ENCODE assay signal across 8 mouse cellular contexts in genomic region chr7:24817502-24817901, GRCm38 (mm10). TPM values are rescaled to one million over a fixed set of nuclear protein-coding genes. Genes with fewer than 3 reads are reported as not detected.
A peak's percentile ranks its signal among the peaks of the same experiment; 100 is the strongest.
DNase-seq lines count a peak whose midpoint lies in the region; ATAC-seq lines count a peak whose summit lies in the region.

No protein-coding gene starts in this region.

- no peaks in the 10 kb centered on the region for H3K36me3 ChIP-seq in neural tube, embryonic 15.5 days
- H3K36me3 ChIP-seq in kidney, embryonic 14.5 days (ENCODE audit: control insufficient read depth, insufficient read depth, low read length) = no peaks in the 10 kb centered on the region
- H3K36me3 ChIP-seq in neural tube, embryonic 13.5 days = no peaks in the 10 kb centered on the region

- intact Hi-C loops in gastrocnemius, postnatal 14 days (cut with DNase I; ENCODE audit: low total_unique reads) = no loop called here

- no peak overlapping the region for H3K9ac ChIP-seq in neural tube, embryonic 15.5 days (replicated peaks)
- no peak overlapping the region for H3K9ac ChIP-seq in kidney, embryonic 14.5 days (ENCODE audit: low read depth, low read length)
- H3K9ac ChIP-seq in neural tube, embryonic 13.5 days = no peak overlapping the region

- no peak overlapping the region for H3K4me3 ChIP-seq in neural tube, embryonic 15.5 days (replicated peaks)
- H3K4me3 ChIP-seq in kidney, embryonic 14.5 days (ENCODE audit: low read length) = no peak overlapping the region
- no peak overlapping the region for H3K4me3 ChIP-seq in neural tube, embryonic 13.5 days

- H3K9me3 ChIP-seq in neural tube, embryonic 15.5 days (replicated peaks) = no peaks in the 10 kb centered on the region
- no peaks in the 10 kb centered on the region for H3K9me3 ChIP-seq in kidney, embryonic 14.5 days (ENCODE audit: control insufficient read depth, low read length)
- H3K9me3 ChIP-seq in neural tube, embryonic 13.5 days = no peaks in the 10 kb centered on the region

- H3K4me1 ChIP-seq in neural tube, embryonic 15.5 days = no peaks in the 10 kb centered on the region
- H3K4me1 ChIP-seq in kidney, embryonic 14.5 days (ENCODE audit: control insufficient read depth, insufficient read depth, low read length) = no peaks in the 10 kb centered on the region
- H3K4me1 ChIP-seq in neural tube, embryonic 13.5 days (replicated peaks) = no peaks in the 10 kb centered on the region

- H3K27me3 ChIP-seq in neural tube, embryonic 15.5 days (replicated peaks) = no peaks in the 10 kb centered on the region; the same call in 1 of the 2 replicates
- no peaks in the 10 kb centered on the region for H3K27me3 ChIP-seq in kidney, embryonic 14.5 days (ENCODE audit: control insufficient read depth, insufficient read depth, low read length)
- H3K27me3 ChIP-seq in neural tube, embryonic 13.5 days = no peaks in the 10 kb centered on the region

- WGBS in neural tube, embryonic 15.5 days = 4% methylated on average over 3 of the region's 3 CpGs
- WGBS in kidney, embryonic 14.5 days = 4% methylated on average over 3 of the region's 3 CpGs
- 0% methylated on average over 3 of the region's 3 CpGs for WGBS in neural tube, embryonic 13.5 days

- no peak overlapping the region for H3K4me2 ChIP-seq in neural tube, embryonic 15.5 days
- H3K4me2 ChIP-seq in kidney, embryonic 14.5 days (replicated peaks; ENCODE audit: low read depth, low read length) = no peak overlapping the region
- no peak overlapping the region for H3K4me2 ChIP-seq in neural tube, embryonic 13.5 days

- ATAC-seq in neural tube, embryonic 15.5 days (ENCODE audit: low FRiP score) = no peak
- peak; percentile 84 for ATAC-seq in kidney, embryonic 14.5 days (ENCODE audit: low FRiP score, low TSS enrichment)
- ATAC-seq in neural tube, embryonic 13.5 days (ENCODE audit: low read depth) = peak; percentile 76; the same call in 1 of the 2 replicates

- H3K27ac ChIP-seq in neural tube, embryonic 15.5 days (replicated peaks) = no peak overlapping the region
- no peak overlapping the region for H3K27ac ChIP-seq in kidney, embryonic 14.5 days (ENCODE audit: low read depth, low read length)
- H3K27ac ChIP-seq in neural tube, embryonic 13.5 days (replicated peaks) = no peak overlapping the region

- peak; percentile 73 for DNase-seq in neural tube, embryonic 10.5 days (ENCODE audit: extremely low spot score, low spot score)
- DNase-seq in cerebellum, postnatal 10 days = peak; percentile 88 to 92
- peak; percentile 46 for DNase-seq in gastrocnemius, postnatal 14 days
- peak; percentile 83 for DNase-seq in liver
- peak; percentile 4 for DNase-seq in telencephalon, adult 2 months (ENCODE audit: low read depth, low spot score)

RNA-seq across cellular contexts. Expression of gene Ceacam10, which starts 40.5 kb away (rescaled TPM):
- 0.29 and 0.74 TPM in 2 replicates for polyA plus RNA-seq in neural tube, embryonic 15.5 days (2015; fragmentation: Nextera tagmentation; extraction: Ambion mirVana)
- not detected for total RNA-seq in gastrocnemius, postnatal 14 days (2021)
- 0.39 and 0.41 TPM in 2 replicates for polyA plus RNA-seq in kidney, embryonic 14.5 days (2014; fragmentation: Nextera tagmentation; extraction: Ambion mirVana)
- 0.52 TPM in 1 of 2 replicates, not detected in the other for polyA plus RNA-seq in neural tube, embryonic 13.5 days (2015; fragmentation: Nextera tagmentation; extraction: Ambion mirVana)

RNA-seq across cellular contexts. Expression of gene Gm9844, which starts 44.5 kb away (rescaled TPM):
- 27.5 and 33.4 TPM in 2 replicates for polyA plus RNA-seq in neural tube, embryonic 15.5 days (2015; fragmentation: Nextera tagmentation; extraction: Ambion mirVana)
- total RNA-seq in gastrocnemius, postnatal 14 days (2021) = 1 to 10 TPM in 1 of 2 experiments, not detected in 1; 1.0 TPM
- 18.8 and 22.4 TPM in 2 replicates for polyA plus RNA-seq in kidney, embryonic 14.5 days (2014; fragmentation: Nextera tagmentation; extraction: Ambion mirVana)
- polyA plus RNA-seq in neural tube, embryonic 13.5 days (2015; fragmentation: Nextera tagmentation; extraction: Ambion mirVana) = 35.5 and 48.2 TPM in 2 replicates

RNA-seq across cellular contexts. Expression of gene Lypd4, which starts 52.2 kb away (rescaled TPM):
- polyA plus RNA-seq in neural tube, embryonic 15.5 days (2015; fragmentation: Nextera tagmentation; extraction: Ambion mirVana) = 0.18 TPM in 1 of 2 replicates, not detected in the other
- not detected for total RNA-seq in gastrocnemius, postnatal 14 days (2021)
- not detected in 2 replicates for polyA plus RNA-seq in kidney, embryonic 14.5 days (2014; fragmentation: Nextera tagmentation; extraction: Ambion mirVana)
- polyA plus RNA-seq in neural tube, embryonic 13.5 days (2015; fragmentation: Nextera tagmentation; extraction: Ambion mirVana) = not detected in 2 replicates

RNA-seq across cellular contexts. Expression of gene Dmrtc2, which starts 52.4 kb away (rescaled TPM):
- polyA plus RNA-seq in neural tube, embryonic 15.5 days (2015; fragmentation: Nextera tagmentation; extraction: Ambion mirVana) = 0.26 and 0.36 TPM in 2 replicates
- not detected for total RNA-seq in gastrocnemius, postnatal 14 days (2021)
- not detected in 2 replicates for polyA plus RNA-seq in kidney, embryonic 14.5 days (2014; fragmentation: Nextera tagmentation; extraction: Ambion mirVana)
- polyA plus RNA-seq in neural tube, embryonic 13.5 days (2015; fragmentation: Nextera tagmentation; extraction: Ambion mirVana) = not detected in 2 replicates

RNA-seq across cellular contexts. Expression of gene Cd177, which starts 57.4 kb away (rescaled TPM):
- polyA plus RNA-seq in neural tube, embryonic 15.5 days (2015; fragmentation: Nextera tagmentation; extraction: Ambion mirVana) = 0.19 and 0.20 TPM in 2 replicates
- total RNA-seq in gastrocnemius, postnatal 14 days (2021) = not detected
- 0.24 and 0.36 TPM in 2 replicates for polyA plus RNA-seq in kidney, embryonic 14.5 days (2014; fragmentation: Nextera tagmentation; extraction: Ambion mirVana)
- 0.21 and 0.33 TPM in 2 replicates for polyA plus RNA-seq in neural tube, embryonic 13.5 days (2015; fragmentation: Nextera tagmentation; extraction: Ambion mirVana)

Comparison
In these comparisons a context has a peak if more than half of its experiments do, and no peak if none do; other contexts are left out.
1. DNase-seq: peak in every context shown above with its lines; median percentile 90 in cerebellum, postnatal 10 days; 83 in liver; 73 in neural tube, embryonic 10.5 days; 46 in gastrocnemius, postnatal 14 days; 4 in telencephalon, adult 2 months.